8 mouse cellular contexts compared by ENCODE assay signal in genomic region chr1:106171241-106172220, GRCm38 (mm10). TPM values are rescaled to one million over a fixed set of nuclear protein-coding genes. Genes with fewer than 3 reads are reported as not detected.
DNase-seq lines count a peak whose midpoint lies in the region; ATAC-seq and TF ChIP-seq lines count a peak whose summit lies in the region.

Phlpp1 (plus strand) TSS chr1:106171752.

- H3K4me3 ChIP-seq in hindbrain, embryonic 10.5 days, result peak within 1 kb of the TSS; percentile 94
- peak within 1 kb of the TSS; percentile 85 for H3K4me3 ChIP-seq in lung, postnatal 0 days (ENCODE audit: low read depth, low read length)

- peaks cover 48% of the 10 kb centered on the region for H3K4me1 ChIP-seq in hindbrain, embryonic 10.5 days (replicated peaks)
- peaks cover 6% of the 10 kb centered on the region; the same call in 1 of the 2 replicates for H3K4me1 ChIP-seq in lung, postnatal 0 days (ENCODE audit: insufficient read depth, low read depth, low read length)

- H3K27ac ChIP-seq in hindbrain, embryonic 10.5 days, result peak within 1 kb of the TSS; percentile 96
- peak within 1 kb of the TSS; percentile 94 for H3K27ac ChIP-seq in lung, postnatal 0 days (ENCODE audit: low read length)

- peak within 1 kb of the TSS; percentile 79 for H3K9ac ChIP-seq in lung, postnatal 0 days (replicated peaks; ENCODE audit: low read depth)

- DNase-seq in MN1 (ENCODE audit: low spot score), result peak; percentile 100
- DNase-seq in cerebellum, adult 9-10 months, result peak; percentile 100
- peak; percentile 100 for DNase-seq in hindbrain, embryonic 10.5 days (ENCODE audit: low spot score)
- peak; percentile 100 for DNase-seq in layer of hippocampus, adult 9-11 months
- DNase-seq in lung, postnatal 0 days (ENCODE audit: low spot score), result peak; percentile 100
- peak; percentile 99 for DNase-seq in ovary, postnatal 14 days (ENCODE audit: low spot score)
- peak; percentile 100 for DNase-seq in thymus, postnatal 14 days

- peak; percentile 88 for ATAC-seq in frontal cortex, adult (ENCODE audit: low TSS enrichment)
- peak; percentile 98 for ATAC-seq in lung, postnatal 0 days

- WGBS in hindbrain, embryonic 10.5 days, result 4% methylated on average over 100 of the region's 113 CpGs
- WGBS in lung, postnatal 0 days, result 5% methylated on average over 68 of the region's 113 CpGs

- H3K36me3 ChIP-seq in hindbrain, embryonic 10.5 days, result no peaks in the 10 kb centered on the region
- no peaks in the 10 kb centered on the region for H3K36me3 ChIP-seq in lung, postnatal 0 days (ENCODE audit: insufficient read depth, low read length)

- no peaks in the 10 kb centered on the region for H3K27me3 ChIP-seq in hindbrain, embryonic 10.5 days (ENCODE audit: insufficient read depth, poor library complexity, severe bottlenecking)
- H3K27me3 ChIP-seq in lung, postnatal 0 days (replicated peaks; ENCODE audit: insufficient read depth, low read length), result no peaks in the 10 kb centered on the region

- peak within 1 kb of the TSS; percentile 84 for H3K4me2 ChIP-seq in lung, postnatal 0 days (replicated peaks; ENCODE audit: low read depth, low read length)

- peak; percentile 60 for TF ChIP-seq EP300 in lung, postnatal 0 days (IDR thresholded peaks at IDR 0.05)

- no peaks in the 10 kb centered on the region for H3K9me3 ChIP-seq in hindbrain, embryonic 10.5 days
- H3K9me3 ChIP-seq in lung, postnatal 0 days (ENCODE audit: low read length), result no peaks in the 10 kb centered on the region

- peak; percentile 86 for TF ChIP-seq CTCF in lung, postnatal 0 days (IDR thresholded peaks at IDR 0.05)

RNA-seq across cellular contexts. Expression of gene Phlpp1, which starts in this region (rescaled TPM):
- 4.8 and 6.8 TPM in 2 replicates for polyA plus RNA-seq in hindbrain, embryonic 10.5 days (2016; fragmentation: Nextera tagmentation; extraction: Ambion mirVana)
- 4.3 and 5.0 TPM in 2 replicates for polyA plus RNA-seq in lung, postnatal 0 days (2015; fragmentation: Nextera tagmentation; extraction: Ambion mirVana)

Comparison
In these comparisons a context has a peak if more than half of its experiments do, and no peak if none do; other contexts are left out.
1. Peak in every context shown above with its lines: DNase-seq, ATAC-seq, H3K4me3 ChIP-seq and H3K27ac ChIP-seq.